Mouse (Mus musculus): ENCODE results near the gene Rnf40. TPM values are rescaled to one million over a fixed set of nuclear protein-coding genes. Genes with fewer than 3 reads are reported as not detected.

Gene Rnf40
- polyA plus RNA-seq, 1 experiment from 2014 or later: 35.9 TPM

- Histone ChIP-seq H3K4me2 (ENCODE audit: low read depth, low read length) (peak within 1 kb of the TSS; percentile 72), H3K9ac (ENCODE audit: low read depth, low read length) (peak within 1 kb of the TSS; percentile 80), H3K27ac (replicated peaks; ENCODE audit: low read depth, low read length) (peak within 1 kb of the TSS; percentile 78), H3K4me1 (ENCODE audit: control insufficient read depth, insufficient read depth, low read length) (peaks cover 10% of the 10 kb centered on the region), H3K4me3 (ENCODE audit: low read depth, low read length) (peak within 1 kb of the TSS; percentile 70), H3K9me3 (ENCODE audit: control insufficient read depth, low read length) (no peaks in the 10 kb centered on the region), H3K36me3 (ENCODE audit: control insufficient read depth, insufficient read depth, low read length) (peaks cover 28% of the 10 kb centered on the region), H3K27me3 (replicated peaks; ENCODE audit: control insufficient read depth, insufficient read depth, low read length) (no peaks in the 10 kb centered on the region)
- peak; percentile 99 for ATAC-seq (ENCODE audit: low read depth)
- under 1% methylated on average over 17 of the region's 17 CpGs for WGBS
- DNase-seq (ENCODE audit: low spot score): peak; percentile 99
These were observed 15.6 kb upstream of the Rnf40 start, which contains the start of gene Phkg2 for GRCm38 (mm10) chr7:127572895-127573471. Gene Phkg2 (plus strand): TSS chr7:127573340.

GRCm38 (mm10) chr7:127573503-127574008 is 15.0 kb upstream of the Rnf40 start:
- Histone ChIP-seq H3K4me2 (ENCODE audit: low read depth, low read length) (peak overlapping the region; percentile 72), H3K36me3 (ENCODE audit: control insufficient read depth, insufficient read depth, low read length) (peaks cover 34% of the 10 kb centered on the region), H3K27me3 (replicated peaks; ENCODE audit: control insufficient read depth, insufficient read depth, low read length) (no peaks in the 10 kb centered on the region), H3K4me3 (ENCODE audit: low read depth, low read length) (peak overlapping the region; percentile 70), H3K27ac (replicated peaks; ENCODE audit: low read depth, low read length) (peak overlapping the region; percentile 45), H3K4me1 (ENCODE audit: control insufficient read depth, insufficient read depth, low read length) (peaks cover 10% of the 10 kb centered on the region), H3K9ac (ENCODE audit: low read depth, low read length) (peak overlapping the region; percentile 80), H3K9me3 (ENCODE audit: control insufficient read depth, low read length) (no peaks in the 10 kb centered on the region)
- DNase-seq (ENCODE audit: low spot score) (peak; percentile 7), ATAC-seq (ENCODE audit: low read depth) (peak; percentile 69)
- WGBS: 1% methylated on average over 24 of the region's 28 CpGs

- Histone ChIP-seq H3K9me3 (ENCODE audit: control insufficient read depth, low read length) (no peaks in the 10 kb centered on the region), H3K36me3 (ENCODE audit: control insufficient read depth, insufficient read depth, low read length) (peaks cover 33% of the 10 kb centered on the region), H3K9ac (ENCODE audit: low read depth, low read length) (peak overlapping the region; percentile 80), H3K4me1 (ENCODE audit: control insufficient read depth, insufficient read depth, low read length) (peaks cover 10% of the 10 kb centered on the region), H3K27me3 (replicated peaks; ENCODE audit: control insufficient read depth, insufficient read depth, low read length) (no peaks in the 10 kb centered on the region), H3K27ac (replicated peaks; ENCODE audit: low read depth, low read length) (no peak overlapping the region), H3K4me3 (ENCODE audit: low read depth, low read length) (peak overlapping the region; percentile 70), H3K4me2 (ENCODE audit: low read depth, low read length) (peak overlapping the region; percentile 72)
- 15% methylated on average over 7 of the region's 7 CpGs for WGBS
- ATAC-seq (ENCODE audit: low read depth) (no peak), DNase-seq (ENCODE audit: low spot score) (no peak)
These were observed 14.5 kb upstream of the Rnf40 start for GRCm38 (mm10) chr7:127574115-127574514.

GRCm38 (mm10) chr7:127583260-127583659 is 5.3 kb upstream of the Rnf40 start:
- 92% methylated on average over 6 of the region's 6 CpGs for WGBS
- Histone ChIP-seq H3K27me3 (replicated peaks; ENCODE audit: control insufficient read depth, insufficient read depth, low read length) (no peaks in the 10 kb centered on the region), H3K9ac (ENCODE audit: low read depth, low read length) (no peak overlapping the region), H3K4me2 (ENCODE audit: low read depth, low read length) (no peak overlapping the region), H3K27ac (replicated peaks; ENCODE audit: low read depth, low read length) (no peak overlapping the region), H3K4me3 (ENCODE audit: low read depth, low read length) (no peak overlapping the region), H3K4me1 (ENCODE audit: control insufficient read depth, insufficient read depth, low read length) (peaks cover 4% of the 10 kb centered on the region), H3K36me3 (ENCODE audit: control insufficient read depth, insufficient read depth, low read length) (peaks cover 62% of the 10 kb centered on the region), H3K9me3 (ENCODE audit: control insufficient read depth, low read length) (no peaks in the 10 kb centered on the region)
- ATAC-seq (ENCODE audit: low read depth) (no peak), DNase-seq (ENCODE audit: low spot score) (no peak)

- peaks cover 9% of the 10 kb centered on the region for H3K4me1 ChIP-seq (ENCODE audit: control insufficient read depth, insufficient read depth, low read length)
- H3K4me2 ChIP-seq (ENCODE audit: low read depth, low read length): no peak overlapping the region
- no peaks in the 10 kb centered on the region for H3K27me3 ChIP-seq (replicated peaks; ENCODE audit: control insufficient read depth, insufficient read depth, low read length)
- ATAC-seq (ENCODE audit: low read depth): no peak
- H3K9me3 ChIP-seq (ENCODE audit: control insufficient read depth, low read length): no peaks in the 10 kb centered on the region
- WGBS: 78% methylated on average over 7 of the region's 7 CpGs
- H3K4me3 ChIP-seq (ENCODE audit: low read depth, low read length): no peak overlapping the region
- no peak for DNase-seq (ENCODE audit: low spot score)
- peaks cover 52% of the 10 kb centered on the region for H3K36me3 ChIP-seq (ENCODE audit: control insufficient read depth, insufficient read depth, low read length)
- H3K27ac ChIP-seq (replicated peaks; ENCODE audit: low read depth, low read length): no peak overlapping the region
- H3K9ac ChIP-seq (ENCODE audit: low read depth, low read length): no peak overlapping the region
These were observed 3.5 kb upstream of the Rnf40 start for GRCm38 (mm10) chr7:127585031-127585430.

GRCm38 (mm10) chr7:127586149-127586548 is 2.4 kb upstream of the Rnf40 start:
- ATAC-seq (ENCODE audit: low read depth): no peak
- no peak overlapping the region for H3K27ac ChIP-seq (replicated peaks; ENCODE audit: low read depth, low read length)
- no peak overlapping the region for H3K9ac ChIP-seq (ENCODE audit: low read depth, low read length)
- WGBS: 89% methylated on average over 6 of the region's 6 CpGs
- DNase-seq (ENCODE audit: low spot score): no peak
- H3K4me2 ChIP-seq (ENCODE audit: low read depth, low read length): no peak overlapping the region
- H3K4me1 ChIP-seq (ENCODE audit: control insufficient read depth, insufficient read depth, low read length): peaks cover 9% of the 10 kb centered on the region
- H3K9me3 ChIP-seq (ENCODE audit: control insufficient read depth, low read length): no peaks in the 10 kb centered on the region
- peaks cover 54% of the 10 kb centered on the region for H3K36me3 ChIP-seq (ENCODE audit: control insufficient read depth, insufficient read depth, low read length)
- H3K27me3 ChIP-seq (replicated peaks; ENCODE audit: control insufficient read depth, insufficient read depth, low read length): no peaks in the 10 kb centered on the region
- no peak overlapping the region for H3K4me3 ChIP-seq (ENCODE audit: low read depth, low read length)

- peaks cover 9% of the 10 kb centered on the region for H3K4me1 ChIP-seq (ENCODE audit: control insufficient read depth, insufficient read depth, low read length)
- H3K4me2 ChIP-seq (ENCODE audit: low read depth, low read length): peak overlapping the region; percentile 92
- 60% methylated on average over 5 of the region's 5 CpGs for WGBS
- no peak for ATAC-seq (ENCODE audit: low read depth)
- H3K4me3 ChIP-seq (ENCODE audit: low read depth, low read length): peak overlapping the region; percentile 95
- H3K9me3 ChIP-seq (ENCODE audit: control insufficient read depth, low read length): no peaks in the 10 kb centered on the region
- H3K27ac ChIP-seq (replicated peaks; ENCODE audit: low read depth, low read length): no peak overlapping the region; the same call in 1 of the 2 replicates
- peak overlapping the region; percentile 73; the same call in 1 of the 2 replicates for H3K9ac ChIP-seq (ENCODE audit: low read depth, low read length)
- no peaks in the 10 kb centered on the region for H3K27me3 ChIP-seq (replicated peaks; ENCODE audit: control insufficient read depth, insufficient read depth, low read length)
- H3K36me3 ChIP-seq (ENCODE audit: control insufficient read depth, insufficient read depth, low read length): peaks cover 56% of the 10 kb centered on the region
- DNase-seq (ENCODE audit: low spot score): no peak
These were observed 1.4 kb upstream of the Rnf40 start for GRCm38 (mm10) chr7:127587196-127587595.

GRCm38 (mm10) chr7:127588901-127589300 is 334 bp downstream of the Rnf40 start:
- peaks cover 56% of the 10 kb centered on the region for H3K36me3 ChIP-seq (ENCODE audit: control insufficient read depth, insufficient read depth, low read length)
- H3K4me3 ChIP-seq (ENCODE audit: low read depth, low read length): peak overlapping the region; percentile 95
- no peaks in the 10 kb centered on the region for H3K27me3 ChIP-seq (replicated peaks; ENCODE audit: control insufficient read depth, insufficient read depth, low read length)
- peaks cover 9% of the 10 kb centered on the region for H3K4me1 ChIP-seq (ENCODE audit: control insufficient read depth, insufficient read depth, low read length)
- WGBS: 4% methylated on average over 29 of the region's 29 CpGs
- peak overlapping the region; percentile 88 for H3K4me2 ChIP-seq (ENCODE audit: low read depth, low read length)
- H3K9ac ChIP-seq (ENCODE audit: low read depth, low read length): peak overlapping the region; percentile 94
- no peaks in the 10 kb centered on the region for H3K9me3 ChIP-seq (ENCODE audit: control insufficient read depth, low read length)
- DNase-seq (ENCODE audit: low spot score) (no peak), ATAC-seq (ENCODE audit: low read depth) (no peak)
- peak overlapping the region; percentile 77; the same call in 1 of the 2 replicates for H3K27ac ChIP-seq (replicated peaks; ENCODE audit: low read depth, low read length)

GRCm38 (mm10) chr7:127589637-127590036 is 1.1 kb downstream of the Rnf40 start:
- H3K4me3 ChIP-seq (ENCODE audit: low read depth, low read length): peak overlapping the region; percentile 95
- peaks cover 9% of the 10 kb centered on the region for H3K4me1 ChIP-seq (ENCODE audit: control insufficient read depth, insufficient read depth, low read length)
- H3K4me2 ChIP-seq (ENCODE audit: low read depth, low read length): peak overlapping the region; percentile 88
- DNase-seq (ENCODE audit: low spot score): no peak
- ATAC-seq (ENCODE audit: low read depth): no peak
- no peak overlapping the region for H3K27ac ChIP-seq (replicated peaks; ENCODE audit: low read depth, low read length)
- H3K27me3 ChIP-seq (replicated peaks; ENCODE audit: control insufficient read depth, insufficient read depth, low read length): no peaks in the 10 kb centered on the region
- WGBS: 89% methylated on average over 9 of the region's 9 CpGs
- H3K9ac ChIP-seq (ENCODE audit: low read depth, low read length): peak overlapping the region; percentile 94; the same call in 1 of the 2 replicates
- H3K9me3 ChIP-seq (ENCODE audit: control insufficient read depth, low read length): no peaks in the 10 kb centered on the region
- H3K36me3 ChIP-seq (ENCODE audit: control insufficient read depth, insufficient read depth, low read length): peaks cover 56% of the 10 kb centered on the region
